ENCODE assay signal across 1 mouse cellular context in the genomic region with DNA sequence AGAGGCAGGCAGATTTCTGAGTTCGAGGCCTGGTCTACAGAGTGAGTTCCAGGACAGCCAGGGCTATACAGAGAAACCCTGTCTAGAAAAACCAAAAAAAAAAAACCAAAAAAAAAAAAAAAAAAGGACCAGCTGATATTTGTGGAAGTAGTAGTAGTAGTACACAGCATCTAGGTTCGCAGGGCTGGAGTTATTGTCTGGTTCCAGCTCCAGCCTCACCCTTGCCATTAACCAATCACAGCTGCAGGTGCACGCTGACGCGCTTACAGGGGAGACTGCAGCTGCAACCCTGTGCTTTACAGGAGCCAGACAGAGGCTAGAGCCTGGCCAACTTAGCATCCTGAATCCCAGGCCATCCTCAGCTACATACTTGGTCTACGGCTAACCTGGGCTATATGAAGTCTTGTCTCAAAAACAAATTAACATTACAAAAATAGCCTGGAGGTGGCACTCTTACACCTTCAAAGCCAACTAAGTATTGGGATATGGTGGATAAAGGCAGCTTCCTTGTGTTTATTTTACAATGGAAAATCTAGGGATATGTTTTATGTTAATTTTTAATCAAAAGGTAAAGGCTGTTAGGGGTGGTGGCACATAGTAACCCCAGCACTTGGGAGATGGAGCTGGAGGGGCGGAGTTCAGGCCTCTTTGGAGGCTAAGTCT.
TF ChIP-seq lines count a peak whose summit lies in the region.

No protein-coding gene starts in this region.

TF ChIP-seq in ES-E14, 5 proteins besides CTCF, POLR2A, EP300 and RAD21:
- TF ChIP-seq CHD2 (IDR thresholded peaks at IDR 0.05; ENCODE audit: low read depth, low read length) (no peak), ZC3H11A (IDR thresholded peaks at IDR 0.05; ENCODE audit: borderline replicate concordance, low read depth, low read length) (no peak), HCFC1 (IDR thresholded peaks at IDR 0.05; ENCODE audit: borderline replicate concordance, insufficient read depth, low read length) (no peak), MAFK (IDR thresholded peaks at IDR 0.05; ENCODE audit: insufficient read depth, low read depth, low read length) (no peak), ZNF384 (IDR thresholded peaks at IDR 0.05; ENCODE audit: low read depth, low read length) (no peak)
